Mouse (Mus musculus): ENCODE data around the gene Trio.
A peak's percentile ranks its signal among the peaks of the same experiment; 100 is the strongest.

Gene Trio

GRCm38 (mm10) chr15:28037651-28038050 is 12.0 kb upstream of the Trio start:
- DNase-seq (ENCODE audit: low spot score in 2 of 2) = no peak

- DNase-seq (ENCODE audit: low spot score in 2 of 2) = no peak
Observed at GRCm38 (mm10) chr15:28035601-28036000, 10.0 kb upstream of the Trio start.

- no peak for DNase-seq (ENCODE audit: low spot score in 2 of 2)
Observed at GRCm38 (mm10) chr15:28034636-28035035, 9.0 kb upstream of the Trio start.

- DNase-seq (ENCODE audit: low spot score in 2 of 2) = no peak
Observed at GRCm38 (mm10) chr15:28029371-28029770, 3.7 kb upstream of the Trio start.

- DNase-seq (ENCODE audit: low spot score in 2 of 2) = no peak
Observed at GRCm38 (mm10) chr15:28028542-28028941, 2.9 kb upstream of the Trio start.

GRCm38 (mm10) chr15:28026167-28026481 is 476 bp upstream of the Trio start:
- no peak for DNase-seq (ENCODE audit: low spot score in 2 of 2)

- DNase-seq (ENCODE audit: low spot score in 2 of 2) = peak in 1 of 2 experiments; percentile 5
Observed at GRCm38 (mm10) chr15:28024965-28025338, 696 bp downstream of the Trio start.

- peak; percentile 16 to 32 for DNase-seq (ENCODE audit: low spot score in 2 of 2)
Observed at GRCm38 (mm10) chr15:28024031-28024964, 1.4 kb downstream of the Trio start.

- DNase-seq (ENCODE audit: low spot score in 2 of 2) = peak; percentile 14 to 16
Observed at GRCm38 (mm10) chr15:28021591-28022209, 3.9 kb downstream of the Trio start.

- no peak for DNase-seq (ENCODE audit: low spot score in 2 of 2)
Observed at GRCm38 (mm10) chr15:28019393-28020070, 6.1 kb downstream of the Trio start.

- DNase-seq (ENCODE audit: low spot score in 2 of 2) = no peak
Observed at GRCm38 (mm10) chr15:28007516-28007915, 18.1 kb downstream of the Trio start.

GRCm38 (mm10) chr15:28004192-28004767 is 21.4 kb downstream of the Trio start:
- DNase-seq (ENCODE audit: low spot score in 2 of 2) = no peak

- DNase-seq (ENCODE audit: low spot score in 2 of 2) = no peak
Observed at GRCm38 (mm10) chr15:28002515-28002914, 23.1 kb downstream of the Trio start.

- DNase-seq (ENCODE audit: low spot score in 2 of 2) = no peak
Observed at GRCm38 (mm10) chr15:28001299-28001698, 24.3 kb downstream of the Trio start.

GRCm38 (mm10) chr15:27998621-27999359 is 26.9 kb downstream of the Trio start:
- no peak for DNase-seq (ENCODE audit: low spot score in 2 of 2)

- no peak for DNase-seq (ENCODE audit: low spot score in 2 of 2)
Observed at GRCm38 (mm10) chr15:27997917-27998316, 27.7 kb downstream of the Trio start.

- DNase-seq (ENCODE audit: low spot score in 2 of 2) = no peak
Observed at GRCm38 (mm10) chr15:27997391-27997841, 28.2 kb downstream of the Trio start.

- DNase-seq (ENCODE audit: low spot score in 2 of 2) = no peak
Observed at GRCm38 (mm10) chr15:27996750-27997149, 28.9 kb downstream of the Trio start.

- DNase-seq (ENCODE audit: low spot score in 2 of 2) = no peak
Observed at GRCm38 (mm10) chr15:27995421-27995820, 30.2 kb downstream of the Trio start.

- DNase-seq (ENCODE audit: low spot score in 2 of 2) = no peak
Observed at GRCm38 (mm10) chr15:27994870-27995269, 30.8 kb downstream of the Trio start.

- no peak for DNase-seq (ENCODE audit: low spot score in 2 of 2)
Observed at GRCm38 (mm10) chr15:27993528-27993927, 32.1 kb downstream of the Trio start.
